Mouse (Mus musculus) stomach, embryonic 14.5 days (tissue): Measurements from ENCODE around the gene Dnajb3. TPM values are rescaled to one million over a fixed set of nuclear protein-coding genes. Genes with fewer than 3 reads are reported as not detected.

ENCODE experiments used
- ATAC-seq: fragments of 200-750 bp; cut with Nextera tagmentation; 2 replicates; pipeline ENCODE4 v1.8.0; 2017; ENCODE audit warnings: low read depth, moderate TSS enrichment; ENCODE audit not compliant: insufficient number of reproducible peaks, insufficient read depth, low FRiP score
- H3K27ac ChIP-seq: fragments of 300-500 bp; sonication (generic); 2 replicates; pipeline ENCODE4 v1.5.1; 2014; ENCODE audit warnings: mild to moderate bottlenecking, low read length, moderate library complexity, mixed read lengths
- H3K27me3 ChIP-seq: fragments of 300-500 bp; sonication (generic); 2 replicates; pipeline ENCODE4 v1.6.1; 2014; ENCODE audit warnings: low read length, control low read depth, mixed read lengths; ENCODE audit not compliant: control insufficient read depth, insufficient read depth
- H3K36me3 ChIP-seq: fragments of 300-500 bp; sonication (generic); 2 replicates; pipeline ENCODE4 v1.6.1; 2014; ENCODE audit warnings: mild to moderate bottlenecking, control low read depth, low read length, moderate library complexity, mixed read lengths; ENCODE audit not compliant: control insufficient read depth, insufficient read depth
- H3K4me1 ChIP-seq: fragments of 300-500 bp; sonication (generic); 2 replicates; pipeline ENCODE4 v1.6.1; 2014; ENCODE audit warnings: low read length, control low read depth, mixed read lengths; ENCODE audit not compliant: control insufficient read depth, insufficient read depth
- H3K4me2 ChIP-seq: fragments of 300-500 bp; sonication (generic); replicated peaks from 2 replicates; pipeline ENCODE4 v1.6.1; 2014; ENCODE audit warnings: low read depth, low read length, control low read depth
- H3K4me3 ChIP-seq: fragments of 300-500 bp; sonication (generic); 2 replicates; pipeline ENCODE4 v1.5.1; 2014; ENCODE audit warnings: low read depth, low read length, control low read depth
- H3K9ac ChIP-seq: fragments of 300-500 bp; sonication (generic); replicated peaks from 2 replicates; pipeline ENCODE4 v1.6.1; 2014; ENCODE audit warnings: low read depth, mild to moderate bottlenecking, control low read depth, low read length, moderate library complexity, mixed read lengths
- H3K9me3 ChIP-seq: fragments of 300-500 bp; sonication (generic); 2 replicates; pipeline ENCODE4 v1.6.1; 2016; ENCODE audit warnings: low read depth, low read length, control low read depth; ENCODE audit not compliant: control insufficient read depth
- WGBS: fragments of 180-500 bp; shearing (Covaris S2); extraction: QIAGEN DNeasy Blood & Tissue Kit; methylation state at CpG from one replicate; pipeline ENCODE4 v1.1.7; 2014; 5-methylcytosine and 5-hydroxymethylcytosine counted together
- polyA plus RNA-seq: library from polyadenylated mRNA; unstranded; fragments of >200 nt; fragmentation: Nextera tagmentation; extraction: Ambion mirVana; gene quantifications from 2 replicates; pipeline ENCODE4 v1.2.1, GENCODE M21; 2014

Dnajb3 gene
- polyA plus RNA-seq, 1 experiment from 2014 or later = 8.7 TPM

GRCm38 (mm10) chr1:88217144-88217543, 11.6 kb upstream of the Dnajb3 start:
- no peaks in the 10 kb centered on the region for H3K27me3 ChIP-seq
- H3K36me3 ChIP-seq = no peaks in the 10 kb centered on the region
- peaks cover 53% of the 10 kb centered on the region for H3K9me3 ChIP-seq
- ATAC-seq = no peak
- H3K4me3 ChIP-seq = no peak overlapping the region
- H3K9ac ChIP-seq = no peak overlapping the region
- 62% methylated on average over 2 of the region's 2 CpGs for WGBS
- no peaks in the 10 kb centered on the region for H3K4me1 ChIP-seq
- no peak overlapping the region for H3K4me2 ChIP-seq
- H3K27ac ChIP-seq = no peak overlapping the region

- peaks cover 57% of the 10 kb centered on the region for H3K9me3 ChIP-seq
- ATAC-seq = no peak
Observed at GRCm38 (mm10) chr1:88216551-88216950, 11.0 kb upstream of the Dnajb3 start.

GRCm38 (mm10) chr1:88215466-88216380, 10.1 kb upstream of the Dnajb3 start:
- WGBS = 73% methylated on average over 10 of the region's 10 CpGs
- Histone ChIP-seq H3K4me2 (no peak overlapping the region), H3K27ac (no peak overlapping the region), H3K36me3 (no peaks in the 10 kb centered on the region), H3K9me3 (peaks cover 60% of the 10 kb centered on the region), H3K4me3 (no peak overlapping the region), H3K9ac (no peak overlapping the region), H3K27me3 (no peaks in the 10 kb centered on the region), H3K4me1 (no peaks in the 10 kb centered on the region)
- no peak for ATAC-seq

More at GRCm38 (mm10) chr1:88216551-88216950, 11.0 kb upstream of the Dnajb3 start:
- H3K4me1 ChIP-seq = no peaks in the 10 kb centered on the region
- H3K4me3 ChIP-seq = no peak overlapping the region
- no peak overlapping the region for H3K27ac ChIP-seq
- H3K27me3 ChIP-seq = no peaks in the 10 kb centered on the region
- no peak overlapping the region for H3K4me2 ChIP-seq
- 60% methylated on average over 2 of the region's 2 CpGs for WGBS
- H3K36me3 ChIP-seq = no peaks in the 10 kb centered on the region
- H3K9ac ChIP-seq = no peak overlapping the region

GRCm38 (mm10) chr1:88214462-88214952, 8.9 kb upstream of the Dnajb3 start:
- WGBS = 83% methylated on average over 2 of the region's 2 CpGs
- Histone ChIP-seq H3K9me3 (peaks cover 60% of the 10 kb centered on the region), H3K27me3 (no peaks in the 10 kb centered on the region), H3K27ac (no peak overlapping the region), H3K4me2 (no peak overlapping the region), H3K4me1 (no peaks in the 10 kb centered on the region), H3K4me3 (no peak overlapping the region), H3K9ac (no peak overlapping the region), H3K36me3 (no peaks in the 10 kb centered on the region)
- no peak for ATAC-seq

- Histone ChIP-seq H3K4me2 (no peak overlapping the region), H3K4me3 (no peak overlapping the region), H3K9ac (no peak overlapping the region), H3K27me3 (no peaks in the 10 kb centered on the region), H3K27ac (no peak overlapping the region), H3K4me1 (no peaks in the 10 kb centered on the region), H3K9me3 (peaks cover 60% of the 10 kb centered on the region), H3K36me3 (no peaks in the 10 kb centered on the region)
- no peak for ATAC-seq
- 72% methylated on average over 2 of the region's 2 CpGs for WGBS
Observed at GRCm38 (mm10) chr1:88213766-88214461, 8.3 kb upstream of the Dnajb3 start.

- H3K27me3 ChIP-seq = no peaks in the 10 kb centered on the region
- 73% methylated on average over 1 of the region's 1 CpGs for WGBS
Observed at GRCm38 (mm10) chr1:88213061-88213460, 7.5 kb upstream of the Dnajb3 start.

GRCm38 (mm10) chr1:88212341-88213045, 6.9 kb upstream of the Dnajb3 start:
- no peak overlapping the region for H3K9ac ChIP-seq
- H3K4me2 ChIP-seq = no peak overlapping the region
- no peak overlapping the region for H3K27ac ChIP-seq
- no peak overlapping the region for H3K4me3 ChIP-seq
- no peaks in the 10 kb centered on the region for H3K4me1 ChIP-seq
- peaks cover 58% of the 10 kb centered on the region for H3K9me3 ChIP-seq
- H3K36me3 ChIP-seq = no peaks in the 10 kb centered on the region
- H3K27me3 ChIP-seq = no peaks in the 10 kb centered on the region
- 61% methylated on average over 8 of the region's 8 CpGs for WGBS
- no peak for ATAC-seq

More at GRCm38 (mm10) chr1:88213061-88213460, 7.5 kb upstream of the Dnajb3 start:
- Histone ChIP-seq H3K4me1 (no peaks in the 10 kb centered on the region), H3K9me3 (peaks cover 60% of the 10 kb centered on the region), H3K36me3 (no peaks in the 10 kb centered on the region), H3K27ac (no peak overlapping the region), H3K9ac (no peak overlapping the region), H3K4me2 (no peak overlapping the region), H3K4me3 (no peak overlapping the region)
- no peak for ATAC-seq

GRCm38 (mm10) chr1:88211812-88212211, 6.2 kb upstream of the Dnajb3 start, which contains the start of gene Ugt1a1:
Ugt1a1 (plus strand) TSS chr1:88211959.
- Histone ChIP-seq H3K9me3 (peaks cover 51% of the 10 kb centered on the region), H3K4me1 (no peaks in the 10 kb centered on the region), H3K36me3 (no peaks in the 10 kb centered on the region), H3K9ac (no peak within 1 kb of the TSS), H3K4me2 (no peak within 1 kb of the TSS), H3K27me3 (no peaks in the 10 kb centered on the region), H3K27ac (no peak within 1 kb of the TSS), H3K4me3 (no peak within 1 kb of the TSS)
- WGBS = 67% methylated on average over 8 of the region's 8 CpGs
- peak; percentile 7; the same call in 1 of the 2 replicates for ATAC-seq
